Mouse (Mus musculus) erythroblast, embryonic 14.5 days (primary cell): Measurements from ENCODE around the gene Ccnk.

ENCODE experiments used
- GATA1 ChIP-seq: IDR thresholded peaks from 2 replicates; pipeline ENCODE4 v1.6.1; 2012; ENCODE audit warnings: low read length, inconsistent platforms, mixed read lengths
- TAL1 ChIP-seq: IDR thresholded peaks from 3 replicates; pipeline ENCODE4 v1.6.1; 2012; ENCODE audit warnings: low read length, inconsistent platforms, mixed read lengths

GRCm38 (mm10) chr12:108217572-108217971, 38.2 kb downstream of the Ccnk start:
- TF ChIP-seq GATA1 = no peak
- TF ChIP-seq TAL1 = no peak
